Mouse (Mus musculus): Measurements from ENCODE around the gene Rgs7. TPM values are rescaled to one million over a fixed set of nuclear protein-coding genes. Genes with fewer than 3 reads are reported as not detected.

Gene Rgs7
- polyA plus RNA-seq (2012; rRNA removed) = 0.73 and 1.2 TPM in 2 replicates

DNA sequence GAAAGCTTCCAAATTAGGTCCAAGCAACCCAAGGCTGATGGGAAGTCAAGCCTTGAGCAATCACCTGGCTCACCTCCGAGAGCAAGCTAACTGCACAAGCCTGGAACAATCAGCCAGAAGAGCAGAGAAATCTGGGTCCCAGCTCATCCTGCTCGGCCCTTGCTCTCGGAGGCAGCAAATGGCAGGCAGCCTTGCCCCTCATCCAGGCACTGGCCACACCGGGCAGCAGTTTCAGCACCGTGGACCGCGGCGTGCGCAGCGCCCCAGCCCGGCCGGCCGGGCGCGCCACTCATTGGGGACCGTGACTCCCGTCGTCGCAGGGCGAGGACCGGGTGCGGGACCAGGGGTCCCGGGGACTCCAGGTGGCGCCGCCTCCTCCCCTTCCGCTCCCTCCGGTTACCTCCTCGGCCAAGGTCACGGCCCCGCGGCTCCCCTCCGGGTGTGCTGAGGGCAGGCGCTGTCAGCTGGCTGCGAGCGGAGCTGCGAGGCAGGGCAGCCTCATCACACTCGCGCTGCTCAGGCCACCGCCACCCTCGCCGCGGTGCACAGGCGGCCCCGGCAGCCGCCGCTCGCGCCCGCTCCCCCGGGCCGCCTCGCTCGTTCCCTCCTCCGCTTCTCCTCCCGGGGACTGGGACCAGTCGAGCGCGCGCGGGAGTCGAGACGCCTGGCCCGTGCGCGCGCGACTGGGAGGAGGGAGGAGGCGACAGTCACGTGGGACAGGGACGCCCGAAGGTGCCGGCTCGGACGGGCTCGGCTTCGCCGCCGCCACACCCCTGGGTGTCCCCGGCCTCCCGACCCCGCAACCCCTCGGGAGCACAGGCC lies at the start of gene Rgs7:
TSS of gene Rgs7 (minus strand) at position 640 of the 822 bp plus-strand sequence.
- Histone ChIP-seq H3K4me3 (ENCODE audit: insufficient read depth, low read depth, low read length) (peak within 1 kb of the TSS; percentile 21), H3K36me3 (ENCODE audit: control insufficient read depth, insufficient read depth, low read length) (no peaks in the 10 kb centered on the region), H3K4me1 (ENCODE audit: control insufficient read depth, insufficient read depth, low read length) (no peaks in the 10 kb centered on the region), H3K27me3 (replicated peaks; ENCODE audit: control insufficient read depth, insufficient read depth, low read length) (no peaks in the 10 kb centered on the region), H3K27ac (ENCODE audit: insufficient read depth, low read depth, low read length) (no peak within 1 kb of the TSS)
- DNase-seq = peak; percentile 47
- TF ChIP-seq POLR2A (IDR thresholded peaks at IDR 0.05; ENCODE audit: low read depth, low read length) (no peak), CTCF (conservative IDR thresholded peaks at IDR 0.05; ENCODE audit: insufficient read depth, insufficient read length, low read depth, low read length) (no peak)
- WGBS = 1% methylated on average over 79 of the region's 82 CpGs

DNA sequence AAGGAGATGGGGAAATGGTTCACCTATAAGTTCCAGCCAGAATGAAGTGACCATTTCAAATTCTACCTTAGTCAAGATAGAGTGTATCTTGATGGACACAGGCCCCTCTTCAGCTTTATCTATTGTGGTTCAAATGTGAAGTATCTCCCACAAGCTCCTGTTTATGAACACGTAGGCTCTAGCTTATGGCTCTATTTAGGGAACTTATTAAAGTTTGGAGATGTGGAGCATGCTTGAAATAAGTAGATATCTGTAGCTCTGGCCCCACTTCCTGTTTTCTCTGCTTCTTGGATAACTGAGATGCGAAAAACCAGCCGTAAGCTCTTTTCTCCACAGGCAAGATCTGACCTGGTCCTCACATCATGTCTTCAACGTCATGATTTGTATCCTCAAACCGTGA lies 48.4 kb upstream of the Rgs7 start:
- H3K36me3 ChIP-seq (ENCODE audit: control insufficient read depth, insufficient read depth, low read length) = no peaks in the 10 kb centered on the region
- no peak for DNase-seq
- H3K27me3 ChIP-seq (replicated peaks; ENCODE audit: control insufficient read depth, insufficient read depth, low read length) = no peaks in the 10 kb centered on the region
- WGBS = 82% methylated on average over 5 of the region's 5 CpGs
- no peak for TF ChIP-seq POLR2A (IDR thresholded peaks at IDR 0.05; ENCODE audit: low read depth, low read length)
- TF ChIP-seq CTCF (conservative IDR thresholded peaks at IDR 0.05; ENCODE audit: insufficient read depth, insufficient read length, low read depth, low read length) = no peak
- H3K27ac ChIP-seq (ENCODE audit: insufficient read depth, low read depth, low read length) = no peak overlapping the region
- H3K4me3 ChIP-seq (ENCODE audit: insufficient read depth, low read depth, low read length) = no peak overlapping the region
- H3K4me1 ChIP-seq (ENCODE audit: control insufficient read depth, insufficient read depth, low read length) = no peaks in the 10 kb centered on the region

DNA sequence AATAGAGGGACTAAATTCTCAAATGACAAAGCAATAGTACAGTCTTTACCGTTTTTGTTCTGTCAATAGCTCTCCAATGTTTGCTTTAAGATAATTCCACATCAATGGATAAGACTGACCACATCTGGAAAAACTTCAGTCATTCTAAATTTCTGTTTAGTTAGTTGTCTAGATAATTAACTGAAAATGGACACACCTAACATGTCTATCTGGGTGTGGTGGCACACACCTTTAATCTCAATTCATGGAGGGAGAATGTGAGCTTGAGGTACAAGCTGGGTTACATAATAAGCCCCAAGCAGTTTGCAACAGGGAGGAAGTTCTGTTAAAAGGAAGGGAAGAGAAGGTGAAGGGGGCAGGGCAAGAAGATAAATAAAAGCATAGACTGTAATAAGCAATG lies 45.0 kb upstream of the Rgs7 start:
- no peaks in the 10 kb centered on the region for H3K36me3 ChIP-seq (ENCODE audit: control insufficient read depth, insufficient read depth, low read length)
- H3K4me3 ChIP-seq (ENCODE audit: insufficient read depth, low read depth, low read length) = no peak overlapping the region
- DNase-seq = no peak
- TF ChIP-seq POLR2A (IDR thresholded peaks at IDR 0.05; ENCODE audit: low read depth, low read length) = no peak
- no peak for TF ChIP-seq CTCF (conservative IDR thresholded peaks at IDR 0.05; ENCODE audit: insufficient read depth, insufficient read length, low read depth, low read length)
- no peak overlapping the region for H3K27ac ChIP-seq (ENCODE audit: insufficient read depth, low read depth, low read length)
- no peaks in the 10 kb centered on the region for H3K4me1 ChIP-seq (ENCODE audit: control insufficient read depth, insufficient read depth, low read length)
- WGBS = 73% methylated on average over 1 of the region's 1 CpGs
- H3K27me3 ChIP-seq (replicated peaks; ENCODE audit: control insufficient read depth, insufficient read depth, low read length) = no peaks in the 10 kb centered on the region; the same call in 1 of the 2 replicates

DNA sequence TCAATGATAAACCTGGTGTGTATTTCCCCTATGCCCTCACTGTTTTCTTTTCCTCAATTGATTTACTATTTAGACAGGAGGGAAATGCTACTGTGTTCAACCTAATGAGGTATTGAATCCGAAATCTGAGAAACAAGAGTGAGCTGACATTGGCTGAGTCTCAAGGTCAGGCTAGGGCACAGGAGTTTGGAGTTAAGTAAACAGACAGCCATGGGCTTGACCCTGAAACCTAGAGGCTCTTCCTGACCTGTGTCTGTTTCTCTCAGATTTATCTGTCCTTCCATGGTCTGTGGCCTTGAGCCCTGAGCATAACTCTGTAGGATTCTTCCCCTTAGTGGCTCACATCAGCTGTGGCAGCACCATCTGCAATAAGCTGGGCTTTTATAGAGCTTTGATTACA lies 37.6 kb upstream of the Rgs7 start:
- no peak for DNase-seq
- WGBS = 21% methylated on average over 1 of the region's 1 CpGs
- H3K36me3 ChIP-seq (ENCODE audit: control insufficient read depth, insufficient read depth, low read length) = no peaks in the 10 kb centered on the region
- H3K27ac ChIP-seq (ENCODE audit: insufficient read depth, low read depth, low read length) = no peak overlapping the region
- no peak overlapping the region for H3K4me3 ChIP-seq (ENCODE audit: insufficient read depth, low read depth, low read length)
- H3K27me3 ChIP-seq (replicated peaks; ENCODE audit: control insufficient read depth, insufficient read depth, low read length) = no peaks in the 10 kb centered on the region; the same call in 1 of the 2 replicates
- no peaks in the 10 kb centered on the region for H3K4me1 ChIP-seq (ENCODE audit: control insufficient read depth, insufficient read depth, low read length)
- TF ChIP-seq CTCF (conservative IDR thresholded peaks at IDR 0.05; ENCODE audit: insufficient read depth, insufficient read length, low read depth, low read length) = no peak
- TF ChIP-seq POLR2A (IDR thresholded peaks at IDR 0.05; ENCODE audit: low read depth, low read length) = no peak

DNA sequence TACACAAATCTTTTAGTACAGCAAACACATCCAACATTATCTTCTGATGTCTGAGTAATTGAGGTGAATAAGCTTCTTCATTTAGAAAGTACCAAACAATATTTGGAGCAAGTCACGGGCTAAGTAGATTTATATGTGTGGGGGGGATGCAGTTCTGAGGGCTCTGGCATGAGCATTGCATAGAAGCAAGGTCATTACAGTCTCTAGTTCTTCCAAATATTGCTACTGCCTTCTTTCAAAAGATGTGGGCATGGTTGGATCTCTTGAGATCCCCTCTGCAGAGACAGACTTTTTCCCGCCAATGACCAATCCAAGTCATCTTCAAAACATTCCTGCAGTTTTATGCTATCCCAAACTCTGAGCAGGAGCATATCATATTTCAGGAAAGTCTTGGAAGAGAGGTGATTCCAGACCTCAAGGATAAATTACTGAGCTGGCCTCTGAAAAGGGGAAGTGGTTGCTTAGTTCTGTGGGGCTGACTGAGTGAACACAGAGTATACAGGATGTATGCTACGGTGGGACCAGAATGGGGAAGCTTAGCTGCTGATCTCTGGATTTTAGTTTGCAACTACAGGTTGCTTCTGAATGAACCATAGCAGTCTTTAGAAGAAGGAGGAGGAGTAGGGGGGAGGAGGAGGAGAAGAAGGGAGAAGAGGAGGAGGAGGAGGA lies 32.5 kb upstream of the Rgs7 start:
- 71% methylated on average over 3 of the region's 3 CpGs for WGBS
- Histone ChIP-seq H3K4me3 (ENCODE audit: insufficient read depth, low read depth, low read length) (no peak overlapping the region), H3K27me3 (replicated peaks; ENCODE audit: control insufficient read depth, insufficient read depth, low read length) (no peaks in the 10 kb centered on the region), H3K4me1 (ENCODE audit: control insufficient read depth, insufficient read depth, low read length) (no peaks in the 10 kb centered on the region), H3K27ac (ENCODE audit: insufficient read depth, low read depth, low read length) (no peak overlapping the region), H3K36me3 (ENCODE audit: control insufficient read depth, insufficient read depth, low read length) (no peaks in the 10 kb centered on the region)
- TF ChIP-seq POLR2A (IDR thresholded peaks at IDR 0.05; ENCODE audit: low read depth, low read length) = no peak
- TF ChIP-seq CTCF (conservative IDR thresholded peaks at IDR 0.05; ENCODE audit: insufficient read depth, insufficient read length, low read depth, low read length) = no peak
- no peak for DNase-seq

DNA sequence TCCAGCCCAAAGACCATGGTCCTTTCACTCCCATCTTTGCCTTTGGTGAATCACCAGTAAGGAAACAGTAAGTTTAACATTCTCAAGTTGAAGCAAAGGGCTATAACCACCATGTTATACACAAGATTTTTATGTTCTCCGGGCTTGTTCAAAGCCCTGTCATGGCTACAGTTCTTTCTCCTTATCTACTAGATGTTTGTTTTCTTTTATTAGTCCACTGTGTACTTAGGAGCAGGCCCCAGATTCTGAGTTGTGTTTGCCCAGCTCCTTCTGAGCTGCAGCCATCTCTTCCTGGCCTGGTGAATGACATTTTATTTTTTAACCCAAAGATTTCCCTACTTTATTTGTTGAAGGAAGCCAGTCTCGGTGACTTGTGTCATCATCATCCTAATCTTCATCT lies 31.3 kb upstream of the Rgs7 start:
- no peak for DNase-seq
- no peaks in the 10 kb centered on the region for H3K4me1 ChIP-seq (ENCODE audit: control insufficient read depth, insufficient read depth, low read length)
- H3K4me3 ChIP-seq (ENCODE audit: insufficient read depth, low read depth, low read length) = no peak overlapping the region
- no peak for TF ChIP-seq CTCF (conservative IDR thresholded peaks at IDR 0.05; ENCODE audit: insufficient read depth, insufficient read length, low read depth, low read length)
- no peak for TF ChIP-seq POLR2A (IDR thresholded peaks at IDR 0.05; ENCODE audit: low read depth, low read length)
- H3K27me3 ChIP-seq (replicated peaks; ENCODE audit: control insufficient read depth, insufficient read depth, low read length) = no peaks in the 10 kb centered on the region
- H3K36me3 ChIP-seq (ENCODE audit: control insufficient read depth, insufficient read depth, low read length) = no peaks in the 10 kb centered on the region
- 74% methylated on average over 2 of the region's 2 CpGs for WGBS
- H3K27ac ChIP-seq (ENCODE audit: insufficient read depth, low read depth, low read length) = no peak overlapping the region

DNA sequence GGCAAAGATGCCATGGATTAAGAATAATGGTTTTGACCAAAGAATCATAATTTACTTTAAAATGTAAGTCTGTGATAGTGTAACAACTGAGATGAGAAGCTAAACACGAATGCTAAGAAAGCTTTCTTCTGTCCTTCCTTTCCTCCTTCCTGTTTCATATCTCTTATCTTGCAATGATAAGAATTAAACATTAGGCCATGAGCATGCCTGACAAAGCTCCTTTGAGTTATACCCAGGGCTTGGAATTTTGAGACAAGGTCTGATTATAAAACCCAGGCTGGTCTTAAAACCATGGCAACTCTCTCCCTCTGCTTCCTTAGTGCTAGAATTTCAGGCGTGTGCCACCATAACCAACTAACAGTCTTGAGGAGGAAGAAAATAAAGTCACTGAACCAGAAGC lies 22.2 kb upstream of the Rgs7 start:
- H3K4me3 ChIP-seq (ENCODE audit: insufficient read depth, low read depth, low read length) = no peak overlapping the region
- no peaks in the 10 kb centered on the region; the same call in 1 of the 2 replicates for H3K27me3 ChIP-seq (replicated peaks; ENCODE audit: control insufficient read depth, insufficient read depth, low read length)
- WGBS = 50% methylated on average over 2 of the region's 2 CpGs
- H3K27ac ChIP-seq (ENCODE audit: insufficient read depth, low read depth, low read length) = no peak overlapping the region
- DNase-seq = no peak
- H3K36me3 ChIP-seq (ENCODE audit: control insufficient read depth, insufficient read depth, low read length) = no peaks in the 10 kb centered on the region
- no peaks in the 10 kb centered on the region for H3K4me1 ChIP-seq (ENCODE audit: control insufficient read depth, insufficient read depth, low read length)
- TF ChIP-seq POLR2A (IDR thresholded peaks at IDR 0.05; ENCODE audit: low read depth, low read length) (no peak), CTCF (conservative IDR thresholded peaks at IDR 0.05; ENCODE audit: insufficient read depth, insufficient read length, low read depth, low read length) (no peak)
